Mouse (Mus musculus): Measurements from ENCODE around the gene Anapc13. TPM values are rescaled to one million over a fixed set of nuclear protein-coding genes. Genes with fewer than 3 reads are reported as not detected.

Gene Anapc13
- polyA plus RNA-seq, 1 experiment from 2014 or later = 177 TPM

DNA sequence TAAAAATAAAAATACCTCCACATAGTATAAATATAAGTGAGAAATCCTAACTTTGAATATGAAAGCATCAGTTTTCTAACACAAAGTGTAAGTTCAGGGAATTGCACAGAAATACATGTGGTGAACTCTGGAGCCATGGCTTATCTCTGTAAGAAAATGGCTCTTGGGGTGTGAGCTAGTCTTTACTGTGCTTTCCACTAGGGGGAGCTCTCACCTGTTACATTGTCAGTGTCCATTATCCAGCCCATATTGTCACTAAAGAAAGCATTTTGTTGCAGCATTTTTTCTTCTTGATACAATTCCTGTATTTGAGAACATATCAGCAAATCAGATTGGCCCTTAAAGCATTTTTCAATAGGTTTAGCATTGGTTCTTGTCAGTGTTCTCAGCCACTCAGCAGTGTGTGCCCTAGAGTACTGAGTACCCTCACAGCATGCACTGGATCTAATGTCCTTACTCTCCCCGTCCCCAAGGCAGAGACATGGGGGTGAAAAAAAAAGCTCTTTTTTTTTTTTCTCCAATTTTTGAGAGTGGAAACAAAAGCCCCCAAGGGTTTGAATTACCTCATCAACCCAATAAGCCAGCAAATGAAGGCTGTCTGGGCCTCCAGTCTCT, 6.9 kb downstream of the Anapc13 start:
- Histone ChIP-seq H3K4me2 (replicated peaks) (no peak overlapping the region), H3K27me3 (replicated peaks) (no peaks in the 10 kb centered on the region), H3K4me1 (0 out of 2 replicates have a peak, but pooled peaks cover 6% of the 10 kb centered on the region), H3K4me3 (no peak overlapping the region), H3K36me3 (peaks cover 15% of the 10 kb centered on the region), H3K9me3 (no peaks in the 10 kb centered on the region), H3K9ac (no peak overlapping the region), H3K27ac (no peak overlapping the region)
- 38% methylated on average over 1 of the region's 1 CpGs for WGBS
- ATAC-seq (ENCODE audit: low FRiP score, low read depth) = 0 out of 2 replicates have a peak, but pooled peaks have one; percentile 22

DNA sequence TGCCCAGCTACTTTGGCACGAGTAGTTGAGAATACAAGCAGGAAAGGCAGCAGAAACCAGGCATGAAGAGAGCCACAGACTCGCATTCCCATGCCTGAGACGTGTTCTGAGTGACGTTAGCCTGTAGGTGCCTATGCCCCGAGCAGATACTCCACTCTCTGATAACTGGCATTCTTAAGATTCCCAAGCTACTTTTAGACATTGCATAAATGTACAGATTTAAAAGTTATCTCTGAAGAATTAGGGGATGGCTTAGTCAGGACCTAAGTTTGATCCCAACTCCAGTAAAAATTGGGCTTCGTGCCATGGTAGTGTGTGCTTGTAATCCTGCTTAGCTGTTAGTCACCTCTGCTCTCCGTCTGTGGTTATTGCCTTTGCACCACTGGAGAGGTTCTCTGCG, 8.4 kb downstream of the Anapc13 start:
- 92% methylated on average over 8 of the region's 8 CpGs for WGBS
- Histone ChIP-seq H3K4me3 (no peak overlapping the region), H3K9ac (no peak overlapping the region), H3K27ac (no peak overlapping the region), H3K4me1 (0 out of 2 replicates have a peak, but pooled peaks cover 11% of the 10 kb centered on the region), H3K36me3 (peaks cover 15% of the 10 kb centered on the region), H3K9me3 (no peaks in the 10 kb centered on the region), H3K27me3 (replicated peaks) (no peaks in the 10 kb centered on the region), H3K4me2 (replicated peaks) (no peak overlapping the region)
- no peak for ATAC-seq (ENCODE audit: low FRiP score, low read depth)

DNA sequence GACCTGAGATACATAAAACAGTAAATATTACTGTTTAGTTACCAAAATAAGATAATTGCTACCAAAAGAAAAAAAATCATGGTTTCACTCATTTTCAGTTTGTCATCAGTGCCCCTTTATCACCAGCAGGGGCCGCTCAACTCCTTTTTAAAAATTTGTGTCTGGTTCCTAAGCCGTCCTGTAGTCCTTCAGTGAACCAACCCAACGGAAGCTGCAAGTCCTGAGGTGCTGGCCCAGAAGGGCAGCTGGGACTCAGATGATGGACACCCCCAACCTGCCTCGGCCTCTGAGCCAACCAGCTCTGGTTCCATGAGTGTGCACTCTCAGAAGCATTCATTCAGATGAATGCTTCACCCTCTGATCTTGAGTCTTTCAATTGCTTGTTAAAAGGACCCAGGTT, 10.5 kb downstream of the Anapc13 start:
- 0 out of 2 replicates have a peak, but pooled peaks cover 11% of the 10 kb centered on the region for H3K4me1 ChIP-seq
- peaks cover 15% of the 10 kb centered on the region; the same call in 1 of the 2 replicates for H3K36me3 ChIP-seq
- 0 out of 2 replicates have a peak, but pooled peaks have one; percentile 67 for ATAC-seq (ENCODE audit: low FRiP score, low read depth)
- WGBS = 4% methylated on average over 4 of the region's 4 CpGs
- H3K9ac ChIP-seq = no peak overlapping the region
- no peak overlapping the region for H3K4me2 ChIP-seq (replicated peaks)
- no peaks in the 10 kb centered on the region for H3K27me3 ChIP-seq (replicated peaks)
- no peaks in the 10 kb centered on the region for H3K9me3 ChIP-seq
- no peak overlapping the region for H3K27ac ChIP-seq
- no peak overlapping the region for H3K4me3 ChIP-seq

DNA sequence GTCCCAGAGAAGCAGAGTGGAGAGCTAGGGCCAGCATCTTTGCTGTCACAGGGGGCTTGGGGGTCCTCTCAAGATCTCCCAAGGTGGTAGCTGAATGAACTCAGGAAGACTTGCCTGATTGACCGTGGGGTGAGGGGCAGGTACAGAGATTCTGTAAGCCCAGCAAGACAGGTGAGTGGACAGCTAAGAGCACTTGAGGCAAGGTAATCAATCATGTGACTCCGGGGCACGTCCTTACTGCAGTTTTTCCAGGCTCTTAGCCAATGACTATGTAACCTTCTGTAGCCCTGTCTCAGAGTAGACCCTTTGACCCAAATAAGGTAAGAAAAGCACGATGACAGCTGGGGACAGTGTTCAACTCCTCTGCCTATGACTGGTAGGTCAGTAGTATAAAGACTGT, 11.0 kb downstream of the Anapc13 start:
- Histone ChIP-seq H3K27me3 (replicated peaks) (no peaks in the 10 kb centered on the region), H3K4me2 (replicated peaks) (no peak overlapping the region), H3K9ac (no peak overlapping the region), H3K27ac (no peak overlapping the region), H3K36me3 (peaks cover 9% of the 10 kb centered on the region; the same call in 1 of the 2 replicates), H3K4me3 (no peak overlapping the region), H3K9me3 (no peaks in the 10 kb centered on the region), H3K4me1 (0 out of 2 replicates have a peak, but pooled peaks cover 11% of the 10 kb centered on the region)
- WGBS = 74% methylated on average over 4 of the region's 4 CpGs
- ATAC-seq (ENCODE audit: low FRiP score, low read depth) = no peak

DNA sequence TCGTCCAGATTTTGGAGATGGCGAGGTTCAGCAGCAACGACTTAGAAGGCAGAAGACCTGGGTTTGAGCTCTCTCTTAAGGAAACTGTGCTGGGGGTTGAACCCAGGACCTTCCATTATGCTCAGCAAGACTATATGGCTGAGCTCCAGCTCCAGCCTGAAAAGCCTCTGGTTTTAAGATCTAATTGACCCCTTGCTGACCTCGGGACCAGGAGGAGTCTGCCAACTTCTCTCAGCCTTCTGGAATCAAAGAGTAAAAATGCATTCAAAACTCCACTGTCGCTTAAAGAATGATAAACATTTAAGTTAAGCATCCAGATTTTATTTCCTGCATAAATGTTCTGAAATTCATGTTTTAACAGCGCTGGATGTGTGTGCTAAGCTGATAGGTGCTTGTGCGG, 12.9 kb downstream of the Anapc13 start:
- no peak for ATAC-seq (ENCODE audit: low FRiP score, low read depth)
- H3K27ac ChIP-seq = no peak overlapping the region
- WGBS = 73% methylated on average over 7 of the region's 7 CpGs

DNA sequence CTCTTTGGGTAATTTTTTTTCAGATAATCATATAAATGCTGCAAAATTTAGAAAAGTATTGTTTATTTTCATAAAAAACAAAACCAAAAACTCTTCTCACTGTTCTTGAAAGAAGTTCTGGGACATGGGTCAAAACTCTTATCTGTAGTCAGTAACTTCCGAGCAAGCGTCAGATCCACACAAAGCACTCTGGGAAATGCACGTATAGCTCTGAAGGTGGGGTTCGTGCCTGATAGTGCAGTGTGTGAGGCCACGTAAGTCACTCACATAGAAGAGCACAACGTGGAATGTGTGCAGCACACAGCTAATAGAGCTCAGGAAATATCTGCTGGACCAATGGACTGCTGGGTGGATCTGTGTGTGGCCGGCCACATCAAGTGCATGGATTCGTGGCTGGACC, 13.4 kb downstream of the Anapc13 start:
- no peak for ATAC-seq (ENCODE audit: low FRiP score, low read depth)
- peaks cover 32% of the 10 kb centered on the region for H3K4me1 ChIP-seq
- H3K27ac ChIP-seq = no peak overlapping the region
- no peak overlapping the region for H3K4me2 ChIP-seq (replicated peaks)
- no peaks in the 10 kb centered on the region for H3K9me3 ChIP-seq
- H3K27me3 ChIP-seq (replicated peaks) = no peaks in the 10 kb centered on the region
- WGBS = 86% methylated on average over 8 of the region's 8 CpGs
- H3K4me3 ChIP-seq = no peak overlapping the region
- no peak overlapping the region for H3K9ac ChIP-seq
- no peaks in the 10 kb centered on the region for H3K36me3 ChIP-seq

More for the DNA sequence above, 12.9 kb downstream of the Anapc13 start:
- Histone ChIP-seq H3K4me1 (peaks cover 26% of the 10 kb centered on the region), H3K9ac (no peak overlapping the region), H3K27me3 (replicated peaks) (no peaks in the 10 kb centered on the region), H3K9me3 (no peaks in the 10 kb centered on the region), H3K36me3 (peaks cover 5% of the 10 kb centered on the region; the same call in 1 of the 2 replicates), H3K4me3 (no peak overlapping the region), H3K4me2 (replicated peaks) (no peak overlapping the region)

DNA sequence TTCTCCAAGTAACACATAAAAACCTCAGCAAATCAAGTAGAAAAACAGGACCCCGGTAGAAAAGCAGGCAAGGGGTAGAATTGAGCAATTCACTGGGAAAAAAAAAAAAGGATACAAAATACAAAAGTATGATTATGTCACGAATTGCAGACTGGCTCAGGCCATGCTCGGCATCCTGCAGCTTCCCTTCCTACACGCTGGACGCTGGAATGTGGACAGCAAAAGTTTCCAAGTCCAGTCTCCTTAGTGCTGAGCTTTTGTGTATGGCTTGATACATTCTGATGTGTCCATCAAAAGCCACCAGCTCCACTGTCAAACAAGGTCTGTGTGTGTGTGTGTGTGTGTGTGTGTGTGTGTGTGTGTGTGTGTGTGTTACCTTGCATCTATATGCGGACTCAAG, 15.4 kb downstream of the Anapc13 start:
- Histone ChIP-seq H3K36me3 (no peaks in the 10 kb centered on the region), H3K4me3 (no peak overlapping the region), H3K9ac (no peak overlapping the region), H3K4me2 (replicated peaks) (no peak overlapping the region), H3K27me3 (replicated peaks) (no peaks in the 10 kb centered on the region), H3K9me3 (no peaks in the 10 kb centered on the region), H3K27ac (no peak overlapping the region), H3K4me1 (peaks cover 37% of the 10 kb centered on the region)
- 74% methylated on average over 6 of the region's 6 CpGs for whole genome bisulfite sequencing
- no peak for ATAC-seq (ENCODE audit: low FRiP score, low read depth)

DNA sequence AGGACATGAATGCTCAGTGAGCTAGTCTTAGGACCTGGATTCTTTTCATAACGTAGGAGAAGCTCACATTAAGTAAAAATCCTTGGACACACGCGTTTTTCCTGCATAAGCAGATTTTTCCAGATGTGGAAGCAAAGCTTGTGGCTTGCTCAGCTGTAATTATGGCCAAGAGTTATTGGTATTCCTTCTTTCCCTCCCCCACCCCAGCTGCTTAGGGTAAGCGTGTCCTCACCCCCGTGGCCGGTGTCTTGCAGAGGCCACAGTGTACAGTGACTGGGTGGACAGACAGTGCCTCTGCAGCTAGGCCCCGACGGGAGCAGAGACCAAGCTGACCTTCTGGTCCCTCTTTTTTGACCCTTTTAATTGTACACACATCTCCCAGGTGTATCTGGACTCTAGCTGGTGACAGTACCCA, 17.0 kb downstream of the Anapc13 start:
- H3K27me3 ChIP-seq (replicated peaks) = no peaks in the 10 kb centered on the region
- peak overlapping the region; percentile 45 for H3K4me2 ChIP-seq (replicated peaks)
- H3K4me3 ChIP-seq = no peak overlapping the region
- ATAC-seq (ENCODE audit: low FRiP score, low read depth) = peak; percentile 39; the same call in 1 of the 2 replicates
- H3K27ac ChIP-seq = peak overlapping the region; percentile 62; the same call in 1 of the 2 replicates
- H3K36me3 ChIP-seq = no peaks in the 10 kb centered on the region
- H3K4me1 ChIP-seq = peaks cover 31% of the 10 kb centered on the region
- H3K9me3 ChIP-seq = no peaks in the 10 kb centered on the region
- H3K9ac ChIP-seq = no peak overlapping the region
- 35% methylated on average over 8 of the region's 8 CpGs for WGBS

DNA sequence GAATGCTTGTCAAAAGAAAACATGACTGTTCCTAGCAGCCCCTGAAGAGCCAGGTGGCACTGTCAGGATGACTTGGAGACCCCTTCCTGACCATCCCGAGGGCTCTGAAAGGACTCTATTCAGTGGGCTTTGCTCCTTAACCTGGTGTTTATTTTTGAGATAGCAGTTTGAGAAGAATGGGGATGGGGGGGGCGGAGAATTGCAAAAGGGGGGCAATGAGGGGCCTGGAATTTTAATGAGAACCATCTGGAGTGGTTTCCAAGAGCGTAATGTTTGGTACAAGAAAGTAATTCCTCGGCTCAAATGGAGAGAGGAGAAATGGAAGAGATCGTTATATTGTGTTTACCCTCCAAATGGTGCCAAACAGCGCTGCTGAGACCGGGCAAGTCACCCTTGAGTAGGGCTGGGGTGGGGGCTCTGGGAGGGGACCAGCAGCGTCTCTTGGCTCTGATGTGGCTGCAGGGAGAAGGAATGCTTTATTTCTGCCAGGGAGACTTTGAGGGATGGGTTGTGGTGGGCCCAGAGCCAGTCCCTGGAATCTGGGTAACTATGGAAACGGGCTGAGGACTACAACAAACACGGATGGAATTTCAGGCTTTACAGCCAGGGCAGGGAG, 17.5 kb downstream of the Anapc13 start:
- WGBS = 5% methylated on average over 10 of the region's 10 CpGs
- Histone ChIP-seq H3K4me1 (peaks cover 31% of the 10 kb centered on the region), H3K9ac (no peak overlapping the region), H3K4me3 (no peak overlapping the region), H3K27ac (peak overlapping the region; percentile 62), H3K9me3 (no peaks in the 10 kb centered on the region), H3K4me2 (replicated peaks) (peak overlapping the region; percentile 45), H3K27me3 (replicated peaks) (no peaks in the 10 kb centered on the region), H3K36me3 (no peaks in the 10 kb centered on the region)
- peak; percentile 90 for ATAC-seq (ENCODE audit: low FRiP score, low read depth)

DNA sequence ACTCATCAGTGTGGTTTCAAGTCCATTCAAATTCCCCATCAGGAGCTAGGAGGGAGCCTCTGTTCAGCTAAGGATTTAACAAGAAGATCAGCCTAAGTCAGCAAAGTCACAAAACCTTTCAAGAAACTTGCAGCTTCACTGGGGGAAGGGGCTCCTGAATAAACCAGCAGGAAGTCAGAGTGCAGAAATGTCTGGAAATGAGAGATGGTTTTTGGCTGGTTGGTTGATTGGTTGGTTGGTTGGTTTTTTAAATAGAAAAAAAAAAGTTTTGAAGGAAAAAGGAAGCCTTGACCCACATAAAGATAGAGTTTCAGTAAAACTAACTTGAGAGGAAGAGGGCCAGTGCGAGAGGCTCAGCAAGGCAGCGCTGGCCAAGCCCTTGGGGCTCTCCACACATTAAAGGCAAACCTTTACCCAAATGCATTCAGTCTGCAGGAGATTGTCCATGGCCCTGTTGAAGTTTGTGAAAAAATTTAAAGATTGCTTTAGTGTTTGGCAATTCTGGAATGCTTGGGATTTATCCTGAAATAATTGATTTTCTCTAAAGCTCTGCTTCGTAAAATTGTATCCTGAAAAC, 19.1 kb downstream of the Anapc13 start:
- 58% methylated on average over 3 of the region's 3 CpGs for WGBS
- ATAC-seq (ENCODE audit: low FRiP score, low read depth) = no peak
- Histone ChIP-seq H3K36me3 (no peaks in the 10 kb centered on the region), H3K27me3 (replicated peaks) (no peaks in the 10 kb centered on the region), H3K4me3 (no peak overlapping the region), H3K4me2 (replicated peaks) (no peak overlapping the region), H3K4me1 (peaks cover 35% of the 10 kb centered on the region), H3K9ac (no peak overlapping the region), H3K27ac (no peak overlapping the region), H3K9me3 (no peaks in the 10 kb centered on the region)

DNA sequence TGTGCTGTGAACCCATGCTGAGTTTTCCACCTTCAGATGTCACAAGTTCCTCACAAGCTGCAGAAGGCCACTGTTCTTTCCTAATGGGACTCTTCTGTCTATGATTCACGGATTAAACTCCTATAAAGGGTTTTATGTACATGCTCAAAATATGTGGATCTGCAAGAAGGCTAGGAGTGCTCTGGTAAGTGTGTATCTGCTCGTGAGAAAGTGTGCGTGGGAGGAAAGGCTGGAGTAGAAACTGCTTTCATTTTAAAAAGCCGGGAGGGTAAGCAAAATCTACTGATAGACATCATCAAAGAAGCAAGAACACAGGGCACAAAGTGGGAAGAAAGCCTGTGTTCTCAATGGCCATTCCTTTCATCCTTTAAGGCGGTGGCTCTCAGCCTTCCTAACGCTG, 20.9 kb downstream of the Anapc13 start:
- WGBS = 87% methylated on average over 6 of the region's 6 CpGs
- Histone ChIP-seq H3K9ac (no peak overlapping the region), H3K27ac (no peak overlapping the region), H3K4me2 (replicated peaks) (no peak overlapping the region), H3K4me1 (peaks cover 47% of the 10 kb centered on the region), H3K36me3 (no peaks in the 10 kb centered on the region), H3K9me3 (no peaks in the 10 kb centered on the region), H3K27me3 (replicated peaks) (no peaks in the 10 kb centered on the region), H3K4me3 (no peak overlapping the region)
- no peak for ATAC-seq (ENCODE audit: low FRiP score, low read depth)

DNA sequence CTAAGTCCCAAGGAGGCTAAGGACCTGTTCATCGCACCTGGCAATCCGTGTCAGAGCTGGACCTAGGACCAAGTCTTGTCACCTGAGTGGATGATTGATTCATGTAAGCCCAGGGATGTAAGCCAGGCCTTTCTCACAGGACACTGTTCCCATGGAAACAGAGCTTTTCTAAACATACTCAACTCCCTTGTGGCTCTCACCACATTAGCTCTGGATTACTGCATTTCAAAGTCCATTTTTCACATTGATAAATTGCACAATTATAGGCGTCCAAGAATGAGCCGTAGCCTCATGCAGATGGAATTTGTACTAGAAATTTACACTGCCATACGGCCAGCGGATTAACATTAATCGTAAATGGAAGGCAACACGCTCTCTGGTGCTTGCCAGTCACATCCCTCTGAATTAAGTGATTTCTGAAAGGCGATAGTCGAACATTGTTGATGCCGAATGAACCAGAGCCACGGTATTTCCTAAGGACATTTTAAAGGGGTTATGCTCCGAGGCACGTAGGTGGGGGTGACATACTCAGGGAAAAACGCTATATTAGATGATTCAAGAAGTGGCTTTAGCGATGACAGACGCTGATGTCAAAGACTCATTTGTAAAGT, 23.9 kb downstream of the Anapc13 start:
- Histone ChIP-seq H3K36me3 (no peaks in the 10 kb centered on the region), H3K9ac (no peak overlapping the region), H3K4me2 (replicated peaks) (peak overlapping the region; percentile 30; the same call in 1 of the 2 replicates), H3K4me3 (no peak overlapping the region), H3K9me3 (no peaks in the 10 kb centered on the region), H3K27ac (no peak overlapping the region), H3K4me1 (peaks cover 22% of the 10 kb centered on the region), H3K27me3 (replicated peaks) (no peaks in the 10 kb centered on the region)
- 30% methylated on average over 17 of the region's 17 CpGs for WGBS
- ATAC-seq (ENCODE audit: low FRiP score, low read depth) = peak; percentile 77
